Mouse (Mus musculus): ENCODE measurements at regions not wholly inside any gene's neighbourhood (a gene's known extent, or its start where the extent isn't known, plus 50 kb on each side); places are given as distances from the start of the nearest gene placed in this dataset.

- Histone ChIP-seq H3K27ac (ENCODE audit: insufficient read depth, low read depth) (no peak overlapping the region), H3K4me3 (replicated peaks in 1 of 3; ENCODE audit: low read depth in 2 of 3, low read length in 2 of 3, poor library complexity in 1 of 3) (no peak overlapping the region), H3K4me2 (ENCODE audit: insufficient read depth, low read depth, poor library complexity, severe bottlenecking) (no peak overlapping the region), H3K4me1 (ENCODE audit: control insufficient read depth in 1 of 2, insufficient read depth in 2 of 2) (no peaks in the 10 kb centered on the region), H3K36me3 (replicated peaks in 1 of 2; ENCODE audit: control insufficient read depth in 1 of 2, insufficient read depth in 1 of 2, low read length in 1 of 2) (no peaks in the 10 kb centered on the region), H3K9me3 (replicated peaks; ENCODE audit: low read length) (peaks cover 4% of the 10 kb centered on the region), H3K27me3 (replicated peaks) (peaks cover 94% of the 10 kb centered on the region), H3K79me2 (replicated peaks; ENCODE audit: control insufficient read depth, extremely low read depth, insufficient read depth, poor library complexity, severe bottlenecking) (no peaks in the 10 kb centered on the region), H3K9ac (ENCODE audit: insufficient read depth, low read depth) (no peak overlapping the region)
- no peak for DNase-seq (ENCODE audit: extremely low read depth)
- TF ChIP-seq MAZ (IDR thresholded peaks at IDR 0.05; ENCODE audit: low read depth, low read length) (no peak), RCOR1 (conservative IDR thresholded peaks at IDR 0.05; ENCODE audit: low read depth, low read length) (no peak), GABPA (IDR thresholded peaks at IDR 0.05; ENCODE audit: insufficient replicate concordance, low read depth, low read length) (no peak), NRF1 (IDR thresholded peaks at IDR 0.05; ENCODE audit: low read depth, low read length) (no peak)
- in situ Hi-C loops (cut with MboI; ENCODE audit: low pct_ligation_motif_present, low pct_unique_long_range_greater_than_20kb, low sequenced_read_pairs), result no loop called here
- dilution Hi-C loops (cut with MboI; ENCODE audit: extremely low pct_ligation_motif_present, extremely low pct_unique_long_range_greater_than_20kb, low sequenced_read_pairs), result no loop called here
Measured at GRCm38 (mm10) chr1:92749475-92749874, 82.0 kb upstream of the Gpc1 start.

GRCm38 (mm10) chr1:92745284-92745683 lies 86.2 kb upstream of the Gpc1 start:
- H3K4me2 ChIP-seq (ENCODE audit: insufficient read depth, low read depth, poor library complexity, severe bottlenecking), result no peak overlapping the region
- no peaks in the 10 kb centered on the region for H3K4me1 ChIP-seq (ENCODE audit: control insufficient read depth in 1 of 2, insufficient read depth in 2 of 2)
- in situ Hi-C loops (cut with MboI; ENCODE audit: low pct_ligation_motif_present, low pct_unique_long_range_greater_than_20kb, low sequenced_read_pairs), result no loop called here

GRCm38 (mm10) chr1:92744528-92745241 lies 86.8 kb upstream of the Gpc1 start:
- no peak overlapping the region for H3K4me2 ChIP-seq (ENCODE audit: insufficient read depth, low read depth, poor library complexity, severe bottlenecking)
- no peaks in the 10 kb centered on the region for H3K4me1 ChIP-seq (ENCODE audit: control insufficient read depth in 1 of 2, insufficient read depth in 2 of 2)
- no peak overlapping the region for H3K9ac ChIP-seq (ENCODE audit: insufficient read depth, low read depth)
- no peak overlapping the region for H3K27ac ChIP-seq (ENCODE audit: insufficient read depth, low read depth)
- dilution Hi-C loops (cut with MboI; ENCODE audit: extremely low pct_ligation_motif_present, extremely low pct_unique_long_range_greater_than_20kb, low sequenced_read_pairs) (no loop called here), in situ Hi-C loops (cut with MboI; ENCODE audit: low pct_ligation_motif_present, low pct_unique_long_range_greater_than_20kb, low sequenced_read_pairs) (no loop called here)
- DNase-seq (ENCODE audit: extremely low read depth), result no peak
- H3K79me2 ChIP-seq (replicated peaks; ENCODE audit: control insufficient read depth, extremely low read depth, insufficient read depth, poor library complexity, severe bottlenecking), result no peaks in the 10 kb centered on the region
- no peak overlapping the region for H3K4me3 ChIP-seq (replicated peaks in 1 of 3; ENCODE audit: low read depth in 2 of 3, low read length in 2 of 3, poor library complexity in 1 of 3)
- no peaks in the 10 kb centered on the region for H3K36me3 ChIP-seq (replicated peaks in 1 of 2; ENCODE audit: control insufficient read depth in 1 of 2, insufficient read depth in 1 of 2, low read length in 1 of 2)
- peaks cover 4% of the 10 kb centered on the region for H3K9me3 ChIP-seq (replicated peaks; ENCODE audit: low read length)
- TF ChIP-seq BHLHE40 (IDR thresholded peaks at IDR 0.05; ENCODE audit: low read depth, low read length) (no peak), MAZ (IDR thresholded peaks at IDR 0.05; ENCODE audit: low read depth, low read length) (no peak), GABPA (IDR thresholded peaks at IDR 0.05; ENCODE audit: insufficient replicate concordance, low read depth, low read length) (no peak), ZNF384 (IDR thresholded peaks at IDR 0.05; ENCODE audit: low read depth, low read length) (no peak), CTCF (conservative IDR thresholded peaks at IDR 0.05 in 1 of 2, IDR thresholded peaks at IDR 0.05 in 1 of 2; ENCODE audit: low read depth in 2 of 2, low read length in 2 of 2) (no peak), NELFE (IDR thresholded peaks at IDR 0.05; ENCODE audit: low read depth, low read length) (no peak), HCFC1 (IDR thresholded peaks at IDR 0.05; ENCODE audit: low read depth, low read length) (no peak), ETS1 (conservative IDR thresholded peaks at IDR 0.05; ENCODE audit: low read depth, low read length) (no peak), IRF4 (IDR thresholded peaks at IDR 0.05; ENCODE audit: low read depth, low read length) (no peak), KAT2A (IDR thresholded peaks at IDR 0.05; ENCODE audit: insufficient replicate concordance, low read length) (no peak), SIN3A (IDR thresholded peaks at IDR 0.05; ENCODE audit: low read length) (no peak), POLR2A (IDR thresholded peaks at IDR 0.05; ENCODE audit: low read depth, low read length) (no peak), MAX (IDR thresholded peaks at IDR 0.05; ENCODE audit: low read length) (no peak), MYC (IDR thresholded peaks at IDR 0.05; ENCODE audit: low read depth, low read length) (no peak), MEF2A (IDR thresholded peaks at IDR 0.05; ENCODE audit: borderline replicate concordance, low read depth, low read length) (no peak), MXI1 (IDR thresholded peaks at IDR 0.05; ENCODE audit: low read depth, low read length) (no peak), JUN (IDR thresholded peaks at IDR 0.05; ENCODE audit: insufficient read depth, low read depth, low read length) (no peak)
- peaks cover 91% of the 10 kb centered on the region for H3K27me3 ChIP-seq (replicated peaks)

More at GRCm38 (mm10) chr1:92745284-92745683, 86.2 kb upstream of the Gpc1 start:
- Histone ChIP-seq H3K9ac (ENCODE audit: insufficient read depth, low read depth) (no peak overlapping the region), H3K36me3 (replicated peaks in 1 of 2; ENCODE audit: control insufficient read depth in 1 of 2, insufficient read depth in 1 of 2, low read length in 1 of 2) (no peaks in the 10 kb centered on the region), H3K27me3 (replicated peaks) (peaks cover 91% of the 10 kb centered on the region), H3K27ac (ENCODE audit: insufficient read depth, low read depth) (no peak overlapping the region), H3K4me3 (replicated peaks in 1 of 3; ENCODE audit: low read depth in 2 of 3, low read length in 2 of 3, poor library complexity in 1 of 3) (no peak overlapping the region), H3K79me2 (replicated peaks; ENCODE audit: control insufficient read depth, extremely low read depth, insufficient read depth, poor library complexity, severe bottlenecking) (no peaks in the 10 kb centered on the region), H3K9me3 (replicated peaks; ENCODE audit: low read length) (peaks cover 4% of the 10 kb centered on the region)
- dilution Hi-C loops (cut with MboI; ENCODE audit: extremely low pct_ligation_motif_present, extremely low pct_unique_long_range_greater_than_20kb, low sequenced_read_pairs), result no loop called here
- DNase-seq (ENCODE audit: extremely low read depth), result no peak
- TF ChIP-seq ZC3H11A (IDR thresholded peaks at IDR 0.05; ENCODE audit: low read depth, low read length) (no peak), ZNF384 (IDR thresholded peaks at IDR 0.05; ENCODE audit: low read depth, low read length) (no peak), USF1 (IDR thresholded peaks at IDR 0.05; ENCODE audit: low read depth, low read length) (no peak), JUN (IDR thresholded peaks at IDR 0.05; ENCODE audit: insufficient read depth, low read depth, low read length) (no peak), RCOR1 (conservative IDR thresholded peaks at IDR 0.05; ENCODE audit: low read depth, low read length) (no peak), KAT2A (IDR thresholded peaks at IDR 0.05; ENCODE audit: insufficient replicate concordance, low read length) (no peak), POLR2A (IDR thresholded peaks at IDR 0.05; ENCODE audit: low read depth, low read length) (no peak), NELFE (IDR thresholded peaks at IDR 0.05; ENCODE audit: low read depth, low read length) (no peak), GABPA (IDR thresholded peaks at IDR 0.05; ENCODE audit: insufficient replicate concordance, low read depth, low read length) (no peak)
